Mouse (Mus musculus) intestine, postnatal 0 days (tissue): ENCODE measurements around the gene Myo18b. TPM values are rescaled to one million over a fixed set of nuclear protein-coding genes. Genes with fewer than 3 reads are reported as not detected.

ENCODE experiments used
- ATAC-seq: fragments of 200-750 bp; cut with Nextera tagmentation; 2 replicates; pipeline ENCODE4 v1.8.0; 2017; ENCODE audit warnings: mild to moderate bottlenecking, moderate TSS enrichment, moderate library complexity
- H3K27ac ChIP-seq: fragments of 300-500 bp; sonication (generic); 2 replicates; pipeline ENCODE4 v1.5.1; 2014; ENCODE audit warnings: mild to moderate bottlenecking, low read depth, low read length, moderate library complexity
- H3K27me3 ChIP-seq: fragments of 300-500 bp; sonication (generic); replicated peaks from 2 replicates; pipeline ENCODE4 v1.6.1; 2014; ENCODE audit warnings: low read length, mixed read lengths; ENCODE audit not compliant: control insufficient read depth, insufficient read depth
- H3K36me3 ChIP-seq: fragments of 300-500 bp; sonication (generic); 2 replicates; pipeline ENCODE4 v1.6.1; 2014; ENCODE audit warnings: mild to moderate bottlenecking, moderate library complexity; ENCODE audit not compliant: control insufficient read depth, insufficient read depth
- H3K4me1 ChIP-seq: fragments of 300-500 bp; sonication (generic); replicated peaks from 2 replicates; pipeline ENCODE4 v1.6.1; 2014; ENCODE audit warnings: antibody characterized with exemption, low read length, mixed read lengths; ENCODE audit not compliant: control insufficient read depth, insufficient read depth
- H3K4me2 ChIP-seq: fragments of 300-500 bp; sonication (generic); replicated peaks from 2 replicates; pipeline ENCODE4 v1.6.1; 2014; ENCODE audit warnings: low read depth, mild to moderate bottlenecking, moderate library complexity
- H3K4me3 ChIP-seq: fragments of 300-500 bp; sonication (generic); 2 replicates; pipeline ENCODE4 v1.5.1; 2014; ENCODE audit warnings: low read depth, low read length
- H3K9ac ChIP-seq: fragments of 300-500 bp; sonication (generic); 2 replicates; pipeline ENCODE4 v1.6.1; 2014; ENCODE audit warnings: mild to moderate bottlenecking, low read depth, low read length
- H3K9me3 ChIP-seq: fragments of 300-500 bp; sonication (generic); 2 replicates; pipeline ENCODE4 v1.6.1; 2016; ENCODE audit warnings: mixed run types; ENCODE audit not compliant: control insufficient read depth
- CTCF ChIP-seq: sonication (generic); IDR thresholded peaks from 2 replicates; pipeline ENCODE4 v1.5.1; 2016; ENCODE audit warnings: low read depth, mild to moderate bottlenecking, control low read depth, antibody characterized with exemption, moderate library complexity
- WGBS: fragments of 180-500 bp; shearing (Covaris S2); extraction: QIAGEN DNeasy Blood & Tissue Kit; methylation state at CpG from one replicate; pipeline ENCODE4 v1.1.7; 2014; 5-methylcytosine and 5-hydroxymethylcytosine counted together
- polyA plus RNA-seq: library from polyadenylated mRNA; unstranded; fragments of >200 nt; fragmentation: Nextera tagmentation; extraction: Ambion mirVana; gene quantifications from 2 replicates; pipeline ENCODE4 v1.2.1, GENCODE M21; 2015

The Myo18b gene
- polyA plus RNA-seq, 1 experiment from 2014 or later, result 0.09 TPM

GRCm38 (mm10) chr5:112886687-112887491 is 9.3 kb downstream of the Myo18b start:
- H3K27me3 ChIP-seq, result no peaks in the 10 kb centered on the region
- no peak overlapping the region for H3K27ac ChIP-seq
- ATAC-seq, result no peak
- no peak overlapping the region for H3K4me2 ChIP-seq
- H3K9ac ChIP-seq, result no peak overlapping the region
- no peaks in the 10 kb centered on the region for H3K4me1 ChIP-seq
- H3K36me3 ChIP-seq, result no peaks in the 10 kb centered on the region
- WGBS, result 70% methylated on average over 17 of the region's 17 CpGs
- TF ChIP-seq CTCF, result no peak
- no peak overlapping the region for H3K4me3 ChIP-seq
- H3K9me3 ChIP-seq, result no peaks in the 10 kb centered on the region

GRCm38 (mm10) chr5:112877391-112878115 is 18.6 kb downstream of the Myo18b start:
- Histone ChIP-seq H3K36me3 (no peaks in the 10 kb centered on the region), H3K27ac (no peak overlapping the region), H3K4me1 (no peaks in the 10 kb centered on the region; the same call in 1 of the 2 replicates), H3K9me3 (no peaks in the 10 kb centered on the region), H3K27me3 (0 out of 2 replicates have a peak, but pooled peaks cover 3% of the 10 kb centered on the region), H3K9ac (no peak overlapping the region), H3K4me2 (no peak overlapping the region), H3K4me3 (no peak overlapping the region)
- TF ChIP-seq CTCF, result no peak
- no peak for ATAC-seq
- WGBS, result 57% methylated on average over 14 of the region's 14 CpGs

- Histone ChIP-seq H3K27me3 (0 out of 2 replicates have a peak, but pooled peaks cover 3% of the 10 kb centered on the region), H3K4me2 (no peak overlapping the region), H3K4me3 (no peak overlapping the region), H3K9me3 (no peaks in the 10 kb centered on the region), H3K36me3 (no peaks in the 10 kb centered on the region), H3K4me1 (no peaks in the 10 kb centered on the region; the same call in 1 of the 2 replicates), H3K9ac (no peak overlapping the region), H3K27ac (no peak overlapping the region)
- WGBS, result 31% methylated on average over 4 of the region's 4 CpGs
- no peak for ATAC-seq
- TF ChIP-seq CTCF, result peak; percentile 95
These were observed 19.2 kb downstream of the Myo18b start for GRCm38 (mm10) chr5:112876846-112877390.

GRCm38 (mm10) chr5:112872999-112873398 is 23.2 kb downstream of the Myo18b start:
- Histone ChIP-seq H3K9ac (no peak overlapping the region), H3K4me1 (no peaks in the 10 kb centered on the region; the same call in 1 of the 2 replicates), H3K4me2 (no peak overlapping the region), H3K9me3 (no peaks in the 10 kb centered on the region), H3K4me3 (no peak overlapping the region), H3K27ac (no peak overlapping the region), H3K27me3 (peaks cover 8% of the 10 kb centered on the region; the same call in 1 of the 2 replicates), H3K36me3 (no peaks in the 10 kb centered on the region)
- no peak for TF ChIP-seq CTCF
- 47% methylated on average over 6 of the region's 6 CpGs for WGBS
- no peak for ATAC-seq

GRCm38 (mm10) chr5:112870729-112871128 is 25.4 kb downstream of the Myo18b start:
- Histone ChIP-seq H3K9me3 (no peaks in the 10 kb centered on the region), H3K4me2 (no peak overlapping the region), H3K36me3 (no peaks in the 10 kb centered on the region), H3K27me3 (peaks cover 8% of the 10 kb centered on the region; the same call in 1 of the 2 replicates), H3K27ac (no peak overlapping the region), H3K4me3 (no peak overlapping the region), H3K9ac (no peak overlapping the region), H3K4me1 (no peaks in the 10 kb centered on the region)
- no peak for ATAC-seq
- WGBS, result 21% methylated on average over 9 of the region's 9 CpGs
- TF ChIP-seq CTCF, result peak; percentile 92

- H3K27ac ChIP-seq, result no peak overlapping the region
- H3K36me3 ChIP-seq, result no peaks in the 10 kb centered on the region
- peaks cover 4% of the 10 kb centered on the region; the same call in 1 of the 2 replicates for H3K27me3 ChIP-seq
- no peaks in the 10 kb centered on the region for H3K4me1 ChIP-seq
- 48% methylated on average over 5 of the region's 5 CpGs for WGBS
- no peaks in the 10 kb centered on the region for H3K9me3 ChIP-seq
- no peak overlapping the region for H3K4me2 ChIP-seq
- TF ChIP-seq CTCF, result no peak
- no peak overlapping the region for H3K9ac ChIP-seq
- peak; percentile 55 for ATAC-seq
- no peak overlapping the region for H3K4me3 ChIP-seq
These were observed 27.5 kb downstream of the Myo18b start for GRCm38 (mm10) chr5:112868620-112869019.
